Mouse (Mus musculus) layer of hippocampus, postnatal 25 days (tissue): Measurements from ENCODE around the gene 4931414P19Rik. TPM values are rescaled to one million over a fixed set of nuclear protein-coding genes. Genes with fewer than 3 reads are reported as not detected.

ENCODE experiments used
- DNase-seq, 2 experiments: peaks; one replicate each; pipeline ENCODE4 v3.0.0; 2022; ENCODE audit warnings: mixed read lengths in 2 of 2, low spot score in 1 of 2; ENCODE audit errors: extremely low spot score in 1 of 2
- total RNA-seq, 2 experiments: library from RNA; stranded (reverse); gene quantifications; 2 replicates each; pipeline ENCODE4 v1.2.3; 2021

The 4931414P19Rik gene
- 1 to 10 TPM; 5.4 to 8.4 TPM for total RNA-seq

- DNase-seq = peak; percentile 56 to 62
These were observed at the start of gene 4931414P19Rik for GRCm38 (mm10) chr14:54605752-54606321. Gene 4931414P19Rik (minus strand): TSS chr14:54605993.

GRCm38 (mm10) chr14:54653496-54653895 is 47.7 kb upstream of the 4931414P19Rik start:
- DNase-seq = peak; percentile 68 to 72

- DNase-seq = no peak
These were observed 47.0 kb upstream of the 4931414P19Rik start for GRCm38 (mm10) chr14:54652787-54653186.

- DNase-seq = no peak
These were observed 45.8 kb upstream of the 4931414P19Rik start for GRCm38 (mm10) chr14:54651556-54651955.

GRCm38 (mm10) chr14:54650621-54651454 is 45.0 kb upstream of the 4931414P19Rik start:
- DNase-seq = peak in 1 of 2 experiments; percentile 86

GRCm38 (mm10) chr14:54647900-54648299 is 42.1 kb upstream of the 4931414P19Rik start:
- DNase-seq = no peak

GRCm38 (mm10) chr14:54646898-54647636 is 41.3 kb upstream of the 4931414P19Rik start:
- DNase-seq = no peak

GRCm38 (mm10) chr14:54646455-54646854 is 40.7 kb upstream of the 4931414P19Rik start:
- no peak for DNase-seq

- no peak for DNase-seq
These were observed 38.5 kb upstream of the 4931414P19Rik start for GRCm38 (mm10) chr14:54644294-54644693.

GRCm38 (mm10) chr14:54643011-54643410 is 37.2 kb upstream of the 4931414P19Rik start:
- DNase-seq = no peak

GRCm38 (mm10) chr14:54642224-54642944 is 36.6 kb upstream of the 4931414P19Rik start:
- no peak for DNase-seq

GRCm38 (mm10) chr14:54641305-54641969 is 35.6 kb upstream of the 4931414P19Rik start, which contains the start of gene Cdh24:
Gene Cdh24 (minus strand): TSS chr14:54641364.
- DNase-seq = peak; percentile 94 to 96

GRCm38 (mm10) chr14:54640946-54641304 is 35.1 kb upstream of the 4931414P19Rik start, which contains the start of gene Gm17606:
Gene Gm17606 (plus strand): TSS chr14:54640952.
- no peak for DNase-seq

- no peak for DNase-seq
These were observed 34.3 kb upstream of the 4931414P19Rik start for GRCm38 (mm10) chr14:54640121-54640520.

GRCm38 (mm10) chr14:54638210-54638609 is 32.4 kb upstream of the 4931414P19Rik start:
- no peak for DNase-seq

GRCm38 (mm10) chr14:54636954-54637353 is 31.2 kb upstream of the 4931414P19Rik start:
- DNase-seq = peak in 1 of 2 experiments; percentile 71

GRCm38 (mm10) chr14:54634182-54634581 is 28.4 kb upstream of the 4931414P19Rik start:
- no peak for DNase-seq

GRCm38 (mm10) chr14:54632252-54632651 is 26.5 kb upstream of the 4931414P19Rik start:
- DNase-seq = no peak

GRCm38 (mm10) chr14:54631240-54631599 is 25.4 kb upstream of the 4931414P19Rik start:
- DNase-seq = no peak
